Mouse (Mus musculus) forelimb bud, embryonic 11.5 days (tissue): ENCODE measurements around the gene Chkb.

Experiments
- DNase-seq: peaks from one replicate; pipeline ENCODE4 v3.0.0-alpha.2; 2012; ENCODE audit warnings: low read depth, low spot score

The Chkb gene

DNA sequence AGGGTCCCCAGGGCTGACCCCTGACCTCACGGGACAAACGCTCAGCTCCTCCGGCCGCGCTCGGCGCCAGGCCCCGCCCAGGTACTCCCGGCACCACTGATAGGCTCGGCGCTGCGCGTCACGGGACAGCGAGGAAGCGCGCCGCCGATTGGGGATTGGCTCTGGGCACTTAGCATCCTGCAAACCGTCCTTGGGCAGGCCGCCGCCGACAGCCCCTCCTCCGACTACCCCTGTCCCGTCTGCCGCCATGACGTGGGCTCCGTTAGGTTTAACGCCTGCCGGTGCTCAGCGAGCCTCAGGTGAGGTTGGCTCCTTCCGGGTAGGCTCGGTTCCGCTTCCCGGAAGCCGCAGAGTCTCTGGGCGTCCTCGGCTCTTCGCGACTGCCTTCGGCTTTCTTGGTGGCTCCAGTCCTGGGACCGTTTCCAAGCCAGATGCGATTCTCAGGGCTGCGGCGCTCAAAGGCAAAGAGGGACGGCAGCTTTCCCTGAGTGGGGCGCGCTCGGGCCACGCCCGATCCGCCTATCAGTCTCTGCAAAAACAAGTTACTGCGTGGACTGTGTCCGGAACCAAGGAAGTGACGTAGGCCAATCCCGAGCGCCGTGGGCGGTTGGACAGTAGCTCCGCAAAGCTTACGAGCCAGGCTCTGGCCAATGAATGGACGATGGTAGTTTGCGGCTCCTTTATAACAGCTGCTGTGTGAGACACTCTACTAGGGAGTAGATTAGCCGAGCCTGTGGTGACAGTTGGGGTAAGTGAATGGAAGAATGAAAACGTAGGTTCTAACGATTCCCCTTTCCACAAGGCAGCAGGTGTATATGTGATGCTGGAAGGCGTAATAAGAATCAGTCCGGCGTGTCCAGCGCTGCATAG lies at the start of gene Chkb, which contains the start of the genes C730034F03Rik and Gm44502:
Gene Chkb, minus strand, starts transcription at position 557 of the 870 bp plus-strand sequence.
Gene C730034F03Rik, plus strand, starts transcription at position 238 of the 870 bp plus-strand sequence.
Gene Gm44502, minus strand, starts transcription at position 345 of the 870 bp plus-strand sequence.
- DNase-seq = peak; percentile 87

DNA sequence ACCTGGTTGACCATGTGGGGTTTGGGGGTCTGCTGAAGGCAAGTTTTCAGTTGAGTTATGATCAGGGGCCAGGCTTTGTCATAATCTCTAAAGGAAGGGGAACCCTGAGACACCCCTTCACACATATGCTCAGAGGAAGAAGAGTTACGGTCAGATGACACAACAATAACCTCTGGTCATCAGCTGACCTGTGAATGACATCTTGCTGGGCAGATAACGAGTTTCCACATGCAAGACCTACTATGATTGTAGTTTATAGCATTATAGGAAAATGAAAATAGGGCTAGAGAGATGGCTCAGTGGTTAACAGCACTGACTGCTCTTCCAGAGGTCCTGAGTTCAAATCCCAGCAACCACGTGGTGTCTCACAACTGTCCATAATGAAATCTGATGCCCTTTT lies 48.9 kb upstream of the Chkb start:
- no peak for DNase-seq

DNA sequence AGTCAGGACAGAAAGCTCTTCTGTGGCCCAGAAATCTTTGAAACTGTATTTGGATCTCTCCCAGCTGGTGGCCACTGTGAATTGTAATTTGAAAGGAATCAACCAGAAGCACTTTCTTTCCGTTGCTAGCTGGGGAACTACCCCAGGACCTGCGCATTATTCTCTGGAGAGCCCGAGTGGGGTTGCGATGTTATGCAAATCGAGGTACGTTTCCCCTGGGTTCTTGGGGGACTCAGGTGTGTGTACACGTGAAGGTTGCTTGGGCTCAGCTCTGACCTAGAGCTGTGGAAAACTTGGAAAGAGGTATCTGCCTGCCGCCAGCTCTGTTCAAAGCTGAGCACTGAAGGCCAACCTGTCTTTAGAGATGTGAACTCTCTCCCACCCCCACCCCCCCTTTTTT lies 48.1 kb upstream of the Chkb start:
- no peak for DNase-seq

DNA sequence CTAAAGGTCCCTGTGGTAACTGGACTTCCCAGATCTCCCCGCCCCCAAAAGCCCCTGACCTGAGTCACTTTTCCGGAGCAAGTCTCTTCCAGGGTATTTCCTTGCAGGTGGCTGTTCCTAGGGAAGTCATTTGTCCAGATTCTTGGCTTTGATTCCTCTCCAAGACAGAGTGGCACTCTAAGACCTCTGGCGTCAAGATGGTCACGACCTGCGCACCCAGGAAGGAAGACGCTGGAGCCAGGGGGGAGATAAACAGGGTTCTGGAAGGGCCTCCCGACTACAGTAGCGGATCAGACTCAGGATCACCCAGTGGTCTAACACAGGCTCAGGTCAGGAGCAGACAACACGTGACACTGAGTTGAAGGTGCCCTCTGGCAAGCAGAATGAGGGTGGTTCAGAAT lies 47.4 kb upstream of the Chkb start, which contains the start of gene Arsa:
Gene Arsa, minus strand, starts transcription at position 335 of the 401 bp plus-strand sequence.
- DNase-seq = no peak

DNA sequence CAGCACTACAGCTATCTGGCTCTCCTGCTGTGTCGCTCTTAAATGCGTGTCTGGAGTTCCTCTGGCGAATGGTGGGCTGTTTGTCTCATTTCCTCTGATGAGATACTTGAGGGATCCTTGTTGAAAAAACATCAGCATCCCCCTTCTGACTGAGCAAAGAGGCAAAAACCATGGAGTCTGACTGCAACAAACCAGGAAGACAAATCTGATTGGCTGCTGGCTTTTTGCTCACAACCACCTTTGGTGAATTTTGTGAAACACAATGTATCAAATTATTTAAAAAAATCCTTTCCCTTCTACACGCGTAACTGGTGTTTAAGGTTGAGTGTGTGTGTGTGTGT lies 46.7 kb upstream of the Chkb start:
- DNase-seq = no peak

DNA sequence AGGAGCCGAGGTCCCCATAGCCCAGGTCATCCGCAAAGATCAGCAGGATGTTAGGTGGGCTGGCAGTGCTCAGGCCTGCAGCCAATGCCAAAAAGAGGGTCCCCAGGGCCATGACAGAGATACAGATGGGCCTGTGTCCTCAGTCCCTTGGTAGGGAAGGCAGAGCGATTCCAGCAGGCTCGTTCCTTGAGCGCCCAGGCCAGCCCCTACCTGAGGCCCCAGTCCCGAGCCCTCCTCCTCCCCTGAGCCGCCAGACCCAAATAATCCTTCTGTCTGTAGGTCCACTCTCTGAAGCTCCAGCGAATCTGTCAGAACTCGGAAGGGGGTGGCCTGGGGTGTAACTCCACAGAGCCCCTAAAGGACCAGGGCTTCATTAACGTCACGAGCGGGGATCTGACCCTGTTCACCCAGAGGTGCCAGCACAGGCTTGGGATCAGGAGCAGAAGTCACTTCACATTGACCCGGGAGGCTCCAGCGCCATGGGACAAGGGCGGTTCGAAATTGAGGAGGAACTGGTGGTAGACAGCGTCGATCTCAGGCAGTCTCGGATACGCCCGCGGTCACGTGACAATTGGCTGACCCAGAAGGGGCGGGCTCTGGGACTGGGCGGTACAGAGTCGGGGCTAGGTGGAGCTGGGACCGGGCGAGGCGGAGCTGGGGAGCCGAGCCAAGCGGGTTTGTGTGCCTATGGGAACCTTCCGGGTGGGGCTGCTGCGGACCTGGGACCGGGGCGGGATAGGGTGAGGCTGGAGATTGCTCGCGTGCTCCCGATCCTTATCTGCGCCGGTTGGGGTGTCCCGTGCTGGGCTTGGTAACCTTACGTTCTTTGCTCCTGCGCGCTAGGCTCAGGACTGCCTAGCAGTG lies 46.1 kb upstream of the Chkb start:
- peak; percentile 78 for DNase-seq

DNA sequence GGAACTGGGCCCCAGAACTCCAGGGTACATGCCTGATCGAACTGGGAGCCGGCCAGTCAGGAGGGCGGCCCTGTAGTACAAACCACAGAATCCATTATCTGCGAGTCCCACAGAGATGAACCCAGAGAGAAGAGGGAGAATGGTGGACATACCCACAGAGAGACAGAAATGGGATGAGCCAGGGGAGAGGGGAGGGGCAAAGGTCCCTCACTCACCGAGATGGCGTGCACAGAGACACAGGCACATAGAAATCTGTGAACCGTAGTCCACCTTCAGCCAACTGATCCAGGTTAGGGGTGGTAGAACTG lies 45.5 kb upstream of the Chkb start:
- DNase-seq = no peak

DNA sequence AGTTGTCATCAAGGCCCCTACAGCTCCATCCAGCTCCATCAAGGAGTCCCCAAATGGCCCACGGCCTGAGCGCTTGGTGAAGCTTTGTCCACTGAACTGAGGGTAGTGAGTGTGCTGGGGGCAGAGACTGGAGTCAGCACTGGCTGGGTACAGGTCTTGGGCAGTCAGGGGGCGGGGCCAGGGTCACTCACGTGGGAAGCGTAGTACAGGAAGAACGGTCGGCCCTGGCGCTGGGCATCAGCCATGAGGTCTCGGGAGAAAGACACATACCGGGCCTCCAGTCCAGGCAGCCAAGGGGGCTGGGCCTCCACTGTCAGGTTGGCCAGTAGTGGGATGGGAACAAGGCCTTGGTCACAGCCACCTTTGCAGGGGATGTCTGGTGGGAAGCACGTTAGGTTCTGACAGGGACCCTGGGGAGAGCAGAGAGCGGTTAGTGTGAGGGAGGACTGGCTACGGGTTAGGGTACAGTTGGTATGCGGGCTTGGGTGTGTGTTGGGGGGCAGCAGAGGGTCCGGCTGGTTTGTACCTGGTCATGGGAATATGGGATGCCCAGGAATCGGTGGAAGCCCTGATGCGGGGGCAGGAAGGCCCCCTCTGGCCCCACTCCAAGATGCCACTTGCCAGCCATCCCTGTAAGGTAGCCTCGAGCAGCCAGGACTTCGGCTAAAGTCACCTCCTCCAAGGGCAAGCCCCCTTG lies 45.0 kb upstream of the Chkb start:
- no peak for DNase-seq

DNA sequence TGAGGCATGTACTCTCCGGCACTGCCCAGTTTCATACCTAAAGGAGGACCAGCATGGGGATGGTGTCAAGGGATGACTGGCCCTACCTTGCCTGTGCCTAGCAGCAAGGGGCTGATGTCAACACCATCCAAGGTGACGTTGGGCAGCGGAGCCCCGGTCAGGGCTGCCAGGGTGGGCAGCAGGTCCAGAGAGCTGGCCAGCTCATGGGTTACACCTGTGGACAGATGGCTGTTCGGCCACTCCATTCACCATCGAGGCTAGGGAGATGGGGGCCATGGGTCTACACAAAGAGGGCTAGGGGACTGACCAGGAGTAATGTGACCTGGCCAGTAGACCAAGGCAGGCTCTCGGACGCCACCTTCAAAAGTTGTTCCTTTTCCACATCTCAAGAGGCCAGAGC lies 44.2 kb upstream of the Chkb start:
- DNase-seq = no peak

DNA sequence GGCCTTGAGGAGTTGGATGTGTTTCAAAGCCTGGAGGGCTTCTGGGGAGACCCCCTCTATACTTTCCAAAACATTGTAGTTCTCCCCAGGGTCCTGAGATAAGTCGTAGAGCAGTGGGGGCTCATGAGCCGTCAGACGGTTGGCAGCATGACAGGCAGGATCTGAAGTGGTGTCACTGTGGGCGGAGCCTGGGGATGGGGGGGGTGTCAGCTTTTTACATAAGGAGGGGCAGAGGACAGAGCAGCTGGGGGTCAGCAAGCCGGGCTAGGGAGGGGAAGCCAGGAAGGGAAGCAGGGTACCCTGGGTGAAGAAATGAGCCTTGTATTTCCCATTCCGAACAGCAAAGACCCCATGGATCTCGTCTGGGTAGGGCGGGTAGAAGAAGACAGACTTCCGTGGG lies 43.7 kb upstream of the Chkb start:
- DNase-seq = no peak

DNA sequence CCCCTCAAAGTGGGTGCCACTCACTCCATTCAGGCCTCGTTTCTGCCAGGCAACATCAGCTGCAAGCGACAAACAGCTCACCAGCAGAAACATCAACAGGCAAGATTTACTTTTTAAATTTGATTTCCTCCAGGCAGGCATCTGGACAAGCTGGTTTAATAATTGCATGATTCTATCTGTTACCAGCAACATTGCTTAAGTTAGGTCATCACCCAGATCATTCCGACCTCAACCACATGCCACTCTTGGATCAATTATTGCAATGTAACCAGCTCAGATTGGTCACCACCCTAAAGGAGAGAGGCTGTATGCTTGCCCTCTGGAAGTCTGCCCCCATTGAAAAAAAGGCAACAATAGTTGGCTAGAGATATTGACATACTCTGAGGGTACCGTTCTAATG lies 41.8 kb upstream of the Chkb start:
- no peak for DNase-seq

DNA sequence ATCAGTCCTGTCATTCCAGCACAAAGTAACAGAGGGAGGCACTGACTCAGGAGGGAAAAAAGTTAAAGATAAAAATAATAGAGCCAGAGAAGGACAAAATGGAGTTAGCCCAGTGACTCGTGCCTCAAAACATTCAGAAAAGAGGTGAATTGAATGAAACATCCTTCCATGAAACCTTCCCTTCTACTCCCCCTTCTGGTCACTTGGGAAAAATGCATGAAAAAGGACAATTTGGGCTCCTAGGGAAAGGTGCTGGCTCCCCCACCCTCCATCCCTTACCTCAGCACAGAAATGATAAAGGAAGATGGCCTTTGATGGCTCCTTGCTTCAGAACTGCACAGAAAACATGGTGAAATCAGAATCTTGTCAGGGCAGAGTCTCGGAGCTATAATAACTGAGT lies 38.9 kb upstream of the Chkb start:
- peak; percentile 38 for DNase-seq

DNA sequence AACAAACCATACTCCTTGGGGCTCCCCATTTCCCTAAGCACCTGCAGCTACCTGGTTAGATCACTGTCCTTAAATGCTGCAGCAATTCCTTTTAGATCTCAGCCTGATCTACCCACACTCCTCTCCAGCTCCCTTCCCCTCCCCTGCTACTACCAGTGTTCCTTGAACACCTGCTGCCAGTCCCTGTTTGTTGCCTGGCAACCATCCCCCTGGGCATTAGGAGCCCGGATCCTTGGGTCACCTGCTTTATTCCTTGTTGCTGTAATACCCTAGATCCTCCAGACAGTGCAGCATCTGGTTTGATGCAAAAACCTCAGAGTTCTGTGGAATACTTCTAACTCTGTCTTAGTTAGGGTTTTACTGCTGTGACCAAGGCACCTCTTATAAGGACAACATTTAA lies 35.3 kb upstream of the Chkb start:
- peak; percentile 42 for DNase-seq

DNA sequence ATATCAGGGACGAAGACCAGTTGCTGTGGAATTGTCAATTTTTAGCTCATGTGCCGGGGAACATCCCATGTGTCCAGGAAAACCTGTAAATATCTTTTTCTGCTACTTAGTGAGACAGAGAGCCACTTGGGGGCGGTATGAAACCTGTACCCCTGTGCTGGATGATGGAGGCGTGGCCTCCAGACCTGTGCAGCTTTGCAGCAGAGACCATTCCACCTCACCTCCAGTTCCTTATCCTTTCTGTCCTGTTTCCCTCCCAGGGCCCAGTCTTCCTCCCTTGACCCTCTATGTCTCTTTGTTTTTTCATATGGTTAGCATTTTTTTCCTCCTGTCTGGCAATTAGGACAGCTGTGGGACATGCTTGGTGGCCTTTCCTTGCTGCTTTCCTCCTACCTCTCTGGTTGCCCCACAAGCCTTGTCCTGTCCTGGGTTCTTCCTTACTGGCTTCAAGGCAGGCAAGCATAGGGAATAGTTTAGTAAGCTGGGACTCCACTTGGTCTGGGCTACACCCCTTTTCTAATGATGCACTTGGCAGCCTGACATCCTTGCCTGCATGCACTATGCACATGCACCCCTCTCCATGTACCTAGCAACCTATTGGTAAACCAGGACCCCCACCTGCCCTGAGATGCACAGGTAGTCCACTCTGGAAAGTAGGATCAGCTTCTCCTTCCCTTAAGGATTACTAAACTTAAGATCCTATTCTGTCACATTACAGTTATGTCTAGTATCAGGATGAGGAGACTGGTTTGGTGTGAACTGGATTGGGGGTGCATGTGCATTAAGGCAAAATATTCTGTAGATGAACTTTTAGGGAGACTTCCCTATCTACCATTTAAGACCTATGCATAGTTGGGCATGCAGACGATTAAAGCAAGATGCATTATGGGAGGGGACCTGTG lies 33.9 kb upstream of the Chkb start:
- no peak for DNase-seq

DNA sequence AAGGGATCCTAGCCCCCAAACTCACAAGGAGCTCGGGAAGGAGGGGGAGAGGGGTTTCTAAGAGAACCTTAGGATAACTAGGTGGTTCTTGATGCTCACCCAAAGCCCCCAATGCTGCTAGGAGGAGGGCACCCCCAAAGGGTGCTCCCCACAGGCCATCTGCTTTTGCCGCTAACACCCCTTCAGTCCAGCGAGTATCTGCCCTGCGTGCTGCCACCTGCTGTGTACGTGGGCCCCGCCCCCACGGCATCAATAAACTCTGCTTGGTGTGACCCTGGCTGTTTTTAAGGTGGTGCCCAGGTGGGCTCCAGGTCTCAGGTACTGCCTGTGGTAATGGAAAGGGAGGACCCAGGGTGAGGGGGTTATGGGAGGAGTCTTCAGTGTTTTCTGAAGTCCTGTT lies 32.5 kb upstream of the Chkb start:
- no peak for DNase-seq

DNA sequence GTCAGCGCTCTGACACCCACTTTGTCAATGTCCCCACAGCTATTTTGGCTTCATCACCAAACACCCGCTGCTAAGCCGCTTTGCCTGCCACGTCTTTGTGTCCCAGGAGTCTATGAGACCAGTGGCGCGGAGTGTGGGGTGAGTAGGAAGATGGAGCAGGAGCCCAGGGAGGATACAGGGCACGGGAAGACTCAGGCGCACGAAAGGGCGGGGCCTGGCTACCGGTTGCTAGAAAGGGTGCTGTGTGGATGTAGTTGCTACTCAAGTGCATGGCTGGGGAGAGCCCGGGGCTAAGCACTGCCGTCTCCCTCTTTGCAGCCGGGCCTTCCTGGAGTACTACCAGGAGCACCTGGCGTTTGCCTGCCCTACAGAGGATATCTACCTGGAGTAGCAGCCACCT lies 31.6 kb upstream of the Chkb start:
- no peak for DNase-seq

DNA sequence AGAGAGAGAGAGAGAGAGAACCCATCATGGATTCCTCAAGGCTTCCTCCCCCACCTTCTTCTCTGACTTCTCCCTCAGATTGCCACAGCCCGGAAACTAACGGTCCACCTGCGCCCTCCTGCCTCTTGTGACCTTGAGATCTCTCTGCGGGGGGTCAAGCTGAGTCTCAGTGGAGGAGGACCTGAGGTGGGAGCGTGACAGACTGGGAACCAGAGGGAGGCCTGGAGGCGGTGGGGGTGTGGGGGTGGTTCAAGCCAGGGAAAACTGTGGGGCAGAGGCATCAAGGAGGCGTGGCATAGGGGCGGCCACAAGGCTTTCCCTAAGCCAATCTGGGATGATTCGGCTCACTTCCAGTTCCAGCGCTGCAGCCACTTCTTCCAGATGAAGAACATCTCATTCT lies 30.6 kb upstream of the Chkb start:
- no peak for DNase-seq

DNA sequence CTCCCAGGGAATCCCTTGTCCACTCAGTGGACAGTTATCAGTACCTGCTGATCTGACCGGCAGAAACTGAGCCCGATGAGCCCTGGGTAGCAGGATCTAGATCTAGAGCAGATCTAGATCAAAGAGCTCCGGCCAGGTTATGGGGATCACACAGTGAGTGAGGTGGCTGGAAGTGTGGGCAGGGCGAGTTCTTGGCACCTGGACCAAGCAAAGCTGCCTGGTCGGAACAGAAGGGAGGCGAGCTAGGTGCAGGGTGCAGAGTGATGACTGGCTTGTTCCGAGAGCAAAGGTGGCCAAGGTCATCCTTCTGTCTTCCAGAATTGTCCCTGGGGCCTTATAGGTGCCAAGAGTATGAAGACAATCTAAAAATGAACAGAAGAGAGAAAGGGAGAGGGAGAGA lies 30.1 kb upstream of the Chkb start:
- no peak for DNase-seq

DNA sequence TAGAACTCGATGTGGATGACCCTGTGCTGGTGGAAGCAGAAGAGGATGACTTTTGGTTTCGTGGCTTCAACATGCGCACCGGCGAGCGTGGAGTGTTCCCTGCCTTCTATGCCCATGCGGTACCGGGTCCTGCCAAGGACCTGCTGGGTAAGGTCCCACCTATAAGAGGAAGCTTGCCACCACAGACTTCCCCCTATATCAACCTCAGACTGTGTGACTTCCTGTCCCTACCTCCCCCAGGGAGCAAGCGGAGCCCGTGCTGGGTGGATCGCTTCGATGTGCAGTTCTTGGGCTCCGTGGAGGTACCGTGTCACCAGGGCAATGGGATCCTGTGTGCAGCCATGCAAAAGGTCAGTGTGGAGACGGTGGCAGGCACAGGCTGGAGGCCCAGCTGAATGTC lies 29.2 kb upstream of the Chkb start:
- no peak for DNase-seq

DNA sequence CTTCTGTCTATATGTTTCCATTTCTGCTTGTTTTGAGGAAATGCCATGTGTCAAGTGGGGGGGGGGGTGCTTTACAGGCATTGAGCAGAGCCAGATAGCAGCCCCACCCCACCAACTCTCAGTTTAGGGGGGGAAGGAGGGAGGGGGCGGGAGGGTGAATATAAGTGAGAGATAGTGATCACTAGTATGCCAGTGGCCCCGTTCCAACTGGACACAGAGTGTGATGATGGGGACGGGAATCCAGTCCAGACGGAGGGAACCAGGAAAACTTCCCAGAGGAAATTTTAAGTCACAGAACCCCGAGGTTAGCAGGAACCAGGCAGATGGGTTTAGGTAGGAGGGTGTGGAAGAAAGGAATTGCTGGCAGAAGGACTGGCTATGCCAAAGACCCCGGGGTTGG lies 25.9 kb upstream of the Chkb start:
- no peak for DNase-seq

DNA sequence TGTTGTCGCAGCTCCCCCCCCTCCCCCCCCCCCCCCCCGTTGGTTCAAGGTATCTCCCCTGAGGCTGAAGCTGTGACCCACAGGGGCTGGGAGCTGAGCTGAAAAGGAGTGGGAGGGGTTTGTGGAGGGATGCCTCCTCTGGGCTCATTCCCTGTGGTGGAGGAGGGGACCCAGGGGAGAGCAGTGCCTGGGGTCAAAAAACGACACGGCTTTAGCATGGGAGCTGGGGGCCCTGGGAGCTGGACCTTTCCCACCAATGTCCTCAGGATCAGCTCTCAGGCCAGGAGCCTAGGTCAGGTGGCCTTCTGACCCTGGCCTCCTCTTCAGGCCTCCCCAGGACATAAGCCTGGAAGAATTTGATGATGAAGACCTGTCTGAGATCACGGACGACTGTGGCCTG lies 25.1 kb upstream of the Chkb start:
- DNase-seq = no peak
